Mouse (Mus musculus) hindbrain, embryonic 10.5 days (tissue): ENCODE measurements at regions not wholly inside any gene's neighbourhood (a gene's known extent, or its start where the extent isn't known, plus 50 kb on each side); places are given as distances from the start of the nearest gene placed in this dataset.
A peak's percentile ranks its signal among the peaks of the same experiment; 100 is the strongest.

Experiments used
- DNase-seq: peaks from one replicate; pipeline ENCODE4 v3.0.0-alpha.2; 2017; ENCODE audit warnings: low spot score
- H3K27ac ChIP-seq: fragments of 300-500 bp; sonication (generic); 2 replicates; pipeline ENCODE4 v1.5.1; 2016; ENCODE audit warnings: mild to moderate bottlenecking, moderate library complexity
- H3K27me3 ChIP-seq: fragments of 300-500 bp; sonication (generic); 2 replicates; pipeline ENCODE4 v1.6.1; 2016; ENCODE audit warnings: mild to moderate bottlenecking; ENCODE audit not compliant: poor library complexity, insufficient read depth, severe bottlenecking
- H3K36me3 ChIP-seq: fragments of 300-500 bp; sonication (generic); 2 replicates; pipeline ENCODE4 v1.6.1; 2016; ENCODE audit warnings: mild to moderate bottlenecking, moderate library complexity
- H3K4me1 ChIP-seq: fragments of 300-500 bp; sonication (generic); replicated peaks from 2 replicates; pipeline ENCODE4 v1.6.1; 2016; ENCODE audit warnings: mild to moderate bottlenecking
- H3K4me3 ChIP-seq: fragments of 300-500 bp; sonication (generic); 2 replicates; pipeline ENCODE4 v1.5.1; 2016; ENCODE audit warnings: mild to moderate bottlenecking, moderate library complexity
- H3K9me3 ChIP-seq: fragments of 300-500 bp; sonication (generic); 2 replicates; pipeline ENCODE4 v1.6.1; 2016; ENCODE audit warnings: mild to moderate bottlenecking, moderate library complexity
- WGBS: fragments of 180-500 bp; shearing (Covaris S2); methylation state at CpG from one replicate; pipeline ENCODE4 v1.1.7; 2016; 5-methylcytosine and 5-hydroxymethylcytosine counted together

DNA sequence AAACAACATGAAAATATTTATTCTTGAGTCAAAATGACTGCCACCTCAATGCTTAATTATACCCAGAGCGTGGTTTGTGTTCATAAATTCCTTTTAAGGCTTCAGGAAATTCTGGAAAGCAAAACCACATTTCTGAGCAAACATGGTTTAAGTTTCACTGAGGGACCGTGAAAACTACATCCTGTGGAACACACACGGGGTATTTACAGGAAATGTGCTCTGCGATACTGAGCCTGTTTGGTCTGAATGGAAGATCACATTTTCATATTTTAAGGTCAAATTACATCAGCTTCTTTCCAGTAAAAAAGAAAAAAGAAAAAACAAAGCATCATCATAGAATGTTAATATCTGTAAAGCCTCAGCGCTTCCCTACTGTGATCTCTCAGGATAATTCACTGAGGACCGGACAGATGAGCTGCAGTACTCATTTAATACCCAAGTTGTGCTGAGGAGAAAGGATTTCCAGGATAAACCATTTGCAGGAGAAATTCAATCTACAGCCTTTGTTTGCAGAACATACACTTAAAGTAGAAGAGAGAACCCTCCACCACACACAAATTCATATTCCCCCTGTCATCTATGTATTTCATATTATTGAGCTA lies 709.7 kb downstream of the Diaph3 start:
- no peaks in the 10 kb centered on the region for H3K36me3 ChIP-seq
- H3K9me3 ChIP-seq, result no peaks in the 10 kb centered on the region
- 75% methylated on average over 6 of the region's 6 CpGs for WGBS
- H3K4me1 ChIP-seq, result no peaks in the 10 kb centered on the region
- no peak overlapping the region for H3K4me3 ChIP-seq
- H3K27me3 ChIP-seq, result no peaks in the 10 kb centered on the region
- no peak for DNase-seq
- H3K27ac ChIP-seq, result no peak overlapping the region

GRCm38 (mm10) chr14:86421881-86422280 lies 719.2 kb downstream of the Diaph3 start:
- WGBS, result 85% methylated on average over 5 of the region's 5 CpGs
- H3K27ac ChIP-seq, result no peak overlapping the region
- no peaks in the 10 kb centered on the region for H3K4me1 ChIP-seq
- H3K27me3 ChIP-seq, result no peaks in the 10 kb centered on the region
- no peak for DNase-seq
- H3K36me3 ChIP-seq, result no peaks in the 10 kb centered on the region
- no peak overlapping the region for H3K4me3 ChIP-seq
- H3K9me3 ChIP-seq, result no peaks in the 10 kb centered on the region

GRCm38 (mm10) chr14:86419959-86420598 lies 721.0 kb downstream of the Diaph3 start:
- Histone ChIP-seq H3K9me3 (no peaks in the 10 kb centered on the region), H3K27ac (no peak overlapping the region), H3K4me1 (no peaks in the 10 kb centered on the region), H3K27me3 (no peaks in the 10 kb centered on the region), H3K4me3 (no peak overlapping the region), H3K36me3 (no peaks in the 10 kb centered on the region)
- DNase-seq, result no peak
- 85% methylated on average over 3 of the region's 3 CpGs for WGBS

- WGBS, result 77% methylated on average over 3 of the region's 3 CpGs
- H3K9me3 ChIP-seq, result no peaks in the 10 kb centered on the region
- no peaks in the 10 kb centered on the region for H3K36me3 ChIP-seq
- H3K4me3 ChIP-seq, result no peak overlapping the region
- H3K27me3 ChIP-seq, result peaks cover 19% of the 10 kb centered on the region
- no peak for DNase-seq
- peaks cover 11% of the 10 kb centered on the region for H3K4me1 ChIP-seq
- H3K27ac ChIP-seq, result no peak overlapping the region
Observed at GRCm38 (mm10) chr14:86396876-86397275, 744.2 kb downstream of the Diaph3 start.

DNA sequence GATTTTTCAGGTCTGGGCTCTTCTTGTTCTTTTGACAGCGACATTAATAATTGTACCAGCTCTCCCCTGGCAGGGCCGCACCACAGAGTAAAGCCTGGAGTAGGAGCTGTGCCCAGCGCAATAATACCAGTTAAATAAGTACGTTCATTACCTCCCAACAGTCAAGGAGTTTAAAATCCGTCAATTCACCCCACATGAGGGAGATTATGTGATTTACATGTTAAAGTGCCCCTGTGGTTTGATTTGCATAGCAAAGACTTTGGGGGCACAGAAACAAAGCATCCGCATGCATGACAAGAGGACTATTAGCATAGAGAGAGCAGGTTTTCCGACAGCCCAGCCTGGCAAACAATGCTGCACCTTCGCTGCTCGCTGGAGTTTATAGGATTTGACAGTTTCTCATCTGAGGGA lies 745.1 kb downstream of the Diaph3 start:
- DNase-seq, result no peak
- H3K27me3 ChIP-seq, result peaks cover 19% of the 10 kb centered on the region
- H3K4me1 ChIP-seq, result peaks cover 11% of the 10 kb centered on the region
- no peaks in the 10 kb centered on the region for H3K9me3 ChIP-seq
- peak overlapping the region; percentile 32 for H3K4me3 ChIP-seq
- H3K27ac ChIP-seq, result 0 out of 2 replicates have a peak overlapping the region, but pooled peaks have one; percentile 8
- no peaks in the 10 kb centered on the region for H3K36me3 ChIP-seq
- 10% methylated on average over 9 of the region's 9 CpGs for WGBS

GRCm38 (mm10) chr14:86395531-86395930 lies 745.5 kb downstream of the Diaph3 start:
- Histone ChIP-seq H3K4me3 (peak overlapping the region; percentile 32), H3K9me3 (no peaks in the 10 kb centered on the region), H3K27me3 (peaks cover 19% of the 10 kb centered on the region), H3K4me1 (peaks cover 11% of the 10 kb centered on the region), H3K36me3 (no peaks in the 10 kb centered on the region), H3K27ac (0 out of 2 replicates have a peak overlapping the region, but pooled peaks have one; percentile 8)
- 16% methylated on average over 10 of the region's 10 CpGs for WGBS
- DNase-seq, result no peak

DNA sequence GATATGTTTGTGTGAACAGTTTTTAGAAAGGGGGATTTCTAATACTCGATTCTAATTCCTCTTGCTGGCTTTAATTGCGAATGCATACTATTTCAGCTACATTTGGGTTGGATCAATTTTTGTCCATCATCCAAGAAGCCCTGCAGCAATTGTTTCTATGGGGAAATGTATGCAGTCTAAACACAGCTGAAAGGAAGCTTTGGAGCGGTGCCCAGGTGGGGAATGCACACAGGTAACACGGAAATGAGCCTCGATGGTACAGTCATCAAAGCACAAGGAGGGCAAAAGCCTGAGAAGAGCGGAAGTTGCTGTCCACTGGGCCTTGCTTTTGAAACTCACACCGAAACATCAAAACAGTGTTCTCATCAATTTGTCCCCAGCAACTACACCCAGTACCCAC lies 746.0 kb downstream of the Diaph3 start:
- WGBS, result 75% methylated on average over 7 of the region's 7 CpGs
- peaks cover 11% of the 10 kb centered on the region for H3K4me1 ChIP-seq

DNA sequence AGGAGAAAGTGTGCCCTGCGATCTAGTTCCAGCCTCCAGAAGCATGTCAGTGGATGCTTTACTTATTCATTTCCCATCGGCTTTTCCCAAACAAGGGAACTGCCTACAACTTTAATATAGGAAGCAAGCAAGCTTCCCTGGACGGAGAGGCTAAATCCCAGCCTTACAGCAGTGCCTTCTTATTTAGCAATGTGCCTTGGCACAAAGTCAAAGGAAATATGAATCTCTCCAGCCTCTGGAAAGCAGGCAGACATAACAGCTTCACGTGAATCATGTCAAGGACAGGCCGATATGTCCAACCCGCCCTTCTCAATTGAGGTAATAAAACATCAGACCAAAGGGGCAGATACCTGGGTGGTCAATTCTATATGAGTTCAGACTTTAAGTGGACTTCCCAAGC lies 755.9 kb downstream of the Diaph3 start:
- Histone ChIP-seq H3K27ac (no peak overlapping the region), H3K4me1 (no peaks in the 10 kb centered on the region), H3K36me3 (no peaks in the 10 kb centered on the region), H3K9me3 (no peaks in the 10 kb centered on the region), H3K27me3 (no peaks in the 10 kb centered on the region), H3K4me3 (no peak overlapping the region)
- DNase-seq, result no peak
- WGBS, result 89% methylated on average over 6 of the region's 6 CpGs

More for the DNA sequence above, 746.0 kb downstream of the Diaph3 start:
- no peak for DNase-seq
- H3K4me3 ChIP-seq, result no peak overlapping the region
- H3K36me3 ChIP-seq, result no peaks in the 10 kb centered on the region
- no peaks in the 10 kb centered on the region for H3K9me3 ChIP-seq
- H3K27ac ChIP-seq, result no peak overlapping the region
- H3K27me3 ChIP-seq, result peaks cover 19% of the 10 kb centered on the region

- no peak overlapping the region for H3K27ac ChIP-seq
- H3K9me3 ChIP-seq, result no peaks in the 10 kb centered on the region
- H3K27me3 ChIP-seq, result no peaks in the 10 kb centered on the region
- H3K4me3 ChIP-seq, result no peak overlapping the region
- peaks cover 8% of the 10 kb centered on the region for H3K4me1 ChIP-seq
- 94% methylated on average over 2 of the region's 2 CpGs for WGBS
- DNase-seq, result no peak
- H3K36me3 ChIP-seq, result no peaks in the 10 kb centered on the region
Observed at GRCm38 (mm10) chr14:86365032-86365431, 776.0 kb downstream of the Diaph3 start.

GRCm38 (mm10) chr14:86360423-86361059 lies 780.5 kb downstream of the Diaph3 start:
- H3K4me3 ChIP-seq, result no peak overlapping the region
- no peak overlapping the region for H3K27ac ChIP-seq
- H3K27me3 ChIP-seq, result no peaks in the 10 kb centered on the region
- H3K4me1 ChIP-seq, result peaks cover 8% of the 10 kb centered on the region
- no peaks in the 10 kb centered on the region for H3K36me3 ChIP-seq
- no peak for DNase-seq
- 41% methylated on average over 7 of the region's 7 CpGs for WGBS
- no peaks in the 10 kb centered on the region for H3K9me3 ChIP-seq

DNA sequence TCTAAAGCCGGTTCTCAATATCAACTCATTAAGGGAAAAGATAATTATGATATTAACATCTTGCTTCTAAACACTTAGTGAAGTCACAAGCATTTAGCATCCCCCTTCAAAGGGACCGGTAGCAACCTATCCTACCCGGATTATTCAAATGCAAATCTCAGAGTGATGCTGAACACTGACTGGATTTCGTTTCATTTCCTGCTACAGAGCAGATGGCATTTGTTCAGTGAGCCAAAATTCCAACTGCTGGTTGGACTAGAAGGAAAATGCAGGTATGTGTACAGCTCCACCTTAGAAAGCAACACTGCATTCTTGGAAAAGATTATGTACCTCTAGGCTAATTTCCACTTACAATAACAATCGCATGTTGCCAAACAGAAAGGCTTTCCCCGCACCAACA lies 782.5 kb downstream of the Diaph3 start:
- H3K4me3 ChIP-seq, result no peak overlapping the region
- no peak overlapping the region for H3K27ac ChIP-seq
- peaks cover 8% of the 10 kb centered on the region for H3K4me1 ChIP-seq
- no peak for DNase-seq
- 81% methylated on average over 6 of the region's 6 CpGs for WGBS
- no peaks in the 10 kb centered on the region for H3K9me3 ChIP-seq
- H3K36me3 ChIP-seq, result no peaks in the 10 kb centered on the region
- H3K27me3 ChIP-seq, result no peaks in the 10 kb centered on the region

- no peak overlapping the region for H3K27ac ChIP-seq
- no peaks in the 10 kb centered on the region for H3K27me3 ChIP-seq
- no peak for DNase-seq
- peaks cover 5% of the 10 kb centered on the region; the same call in 1 of the 2 replicates for H3K4me1 ChIP-seq
- 53% methylated on average over 1 of the region's 1 CpGs for WGBS
- H3K4me3 ChIP-seq, result no peak overlapping the region
- no peaks in the 10 kb centered on the region for H3K9me3 ChIP-seq
- H3K36me3 ChIP-seq, result no peaks in the 10 kb centered on the region
Observed at GRCm38 (mm10) chr14:86350526-86350925, 790.5 kb downstream of the Diaph3 start.

DNA sequence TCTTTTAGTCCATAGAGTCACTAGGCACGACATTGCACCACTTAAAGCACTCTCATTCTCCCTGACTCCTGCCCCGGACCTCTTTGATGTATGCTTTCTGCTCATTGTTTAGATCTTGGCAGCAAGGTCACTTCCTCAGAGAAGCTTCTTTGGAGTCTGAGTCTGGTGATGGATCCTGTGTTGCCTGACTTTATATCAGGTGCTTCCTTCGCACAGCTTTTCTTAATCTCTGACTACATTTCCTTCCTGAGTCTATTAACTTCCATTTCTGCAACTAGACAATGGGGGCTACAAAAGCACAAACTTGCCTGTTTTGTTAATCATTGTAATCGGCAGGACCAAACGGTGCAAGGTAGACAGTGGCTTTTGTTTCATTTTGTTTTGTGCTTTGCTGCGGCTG lies 802.0 kb downstream of the Diaph3 start:
- DNase-seq, result no peak
- Histone ChIP-seq H3K27me3 (no peaks in the 10 kb centered on the region), H3K27ac (no peak overlapping the region), H3K4me3 (no peak overlapping the region), H3K36me3 (no peaks in the 10 kb centered on the region), H3K9me3 (no peaks in the 10 kb centered on the region), H3K4me1 (no peaks in the 10 kb centered on the region)
- WGBS, result 81% methylated on average over 6 of the region's 6 CpGs
